Mouse (Mus musculus) limb, embryonic 10.5 days (tissue): ENCODE measurements around the gene Pdgfd. TPM values are rescaled to one million over a fixed set of nuclear protein-coding genes. Genes with fewer than 3 reads are reported as not detected.
A peak's percentile ranks its signal among the peaks of the same experiment; 100 is the strongest.
"Not testable (repeated sequence)": the region's sequence is repeated elsewhere in the genome, so short reads cannot be mapped to it uniquely, and the experiment has no call there.

ENCODE experiments used
- DNase-seq: peaks from one replicate; pipeline ENCODE4 v3.0.0-alpha.2; 2017; ENCODE audit warnings: low spot score
- H3K27ac ChIP-seq: fragments of 300-500 bp; sonication (generic); 2 replicates; pipeline ENCODE4 v1.5.1; 2016; ENCODE audit warnings: mild to moderate bottlenecking
- H3K27me3 ChIP-seq: fragments of 300-500 bp; sonication (generic); 2 replicates; pipeline ENCODE4 v1.6.1; 2016; ENCODE audit warnings: low read depth, mild to moderate bottlenecking; ENCODE audit not compliant: poor library complexity, severe bottlenecking
- H3K36me3 ChIP-seq: fragments of 300-500 bp; sonication (generic); 2 replicates; pipeline ENCODE4 v1.6.1; 2016; ENCODE audit warnings: mild to moderate bottlenecking, moderate library complexity
- H3K4me1 ChIP-seq: fragments of 300-500 bp; sonication (generic); 2 replicates; pipeline ENCODE4 v1.6.1; 2016
- H3K4me3 ChIP-seq: fragments of 300-500 bp; sonication (generic); 2 replicates; pipeline ENCODE4 v1.5.1; 2016; ENCODE audit warnings: mild to moderate bottlenecking, moderate library complexity
- H3K9me3 ChIP-seq: fragments of 300-500 bp; sonication (generic); replicated peaks from 2 replicates; pipeline ENCODE4 v1.6.1; 2016; ENCODE audit warnings: mild to moderate bottlenecking
- WGBS: fragments of 180-500 bp; shearing (Covaris S2); methylation state at CpG from one replicate; pipeline ENCODE4 v1.1.7; 2016; 5-methylcytosine and 5-hydroxymethylcytosine counted together
- polyA plus RNA-seq: library from polyadenylated mRNA; unstranded; fragments of >200 nt; fragmentation: Nextera tagmentation; extraction: Ambion mirVana; gene quantifications from 2 replicates; pipeline ENCODE4 v1.2.1, GENCODE M21; 2016

The Pdgfd gene
- polyA plus RNA-seq, result 1.7 and 3.2 TPM in 2 replicates

GRCm38 (mm10) chr9:6168391-6169037, at the start of gene Pdgfd:
Pdgfd (plus strand) TSS chr9:6168584.
- Histone ChIP-seq H3K27ac (peak within 1 kb of the TSS; percentile 77), H3K4me1 (peaks cover 9% of the 10 kb centered on the region), H3K9me3 (no peaks in the 10 kb centered on the region), H3K4me3 (peak within 1 kb of the TSS; percentile 56), H3K27me3 (no peaks in the 10 kb centered on the region), H3K36me3 (no peaks in the 10 kb centered on the region)
- WGBS, result 4% methylated on average over 32 of the region's 32 CpGs
- peak; percentile 83 for DNase-seq

- H3K36me3 ChIP-seq, result no peaks in the 10 kb centered on the region
- peak overlapping the region; percentile 56 for H3K4me3 ChIP-seq
- H3K4me1 ChIP-seq, result peaks cover 9% of the 10 kb centered on the region
- H3K27ac ChIP-seq, result peak overlapping the region; percentile 77; the same call in 1 of the 2 replicates
- WGBS, result 57% methylated on average over 3 of the region's 3 CpGs
- H3K27me3 ChIP-seq, result no peaks in the 10 kb centered on the region
- no peaks in the 10 kb centered on the region for H3K9me3 ChIP-seq
- peak; percentile 34 for DNase-seq
Observed at GRCm38 (mm10) chr9:6169038-6169431, 651 bp downstream of the Pdgfd start.

- no peaks in the 10 kb centered on the region for H3K27me3 ChIP-seq
- H3K4me3 ChIP-seq, result no peak overlapping the region
- H3K27ac ChIP-seq, result no peak overlapping the region
- DNase-seq, result no peak
- H3K4me1 ChIP-seq, result peaks cover 9% of the 10 kb centered on the region
- no peaks in the 10 kb centered on the region for H3K9me3 ChIP-seq
- WGBS, result 66% methylated on average over 9 of the region's 9 CpGs
- H3K36me3 ChIP-seq, result no peaks in the 10 kb centered on the region
Observed at GRCm38 (mm10) chr9:6170962-6171361, 2.6 kb downstream of the Pdgfd start.

- no peak for DNase-seq
- H3K27ac ChIP-seq, result no peak overlapping the region
- no peaks in the 10 kb centered on the region for H3K36me3 ChIP-seq
- 88% methylated on average over 1 of the region's 1 CpGs for WGBS
- H3K27me3 ChIP-seq, result no peaks in the 10 kb centered on the region
- H3K4me1 ChIP-seq, result peaks cover 5% of the 10 kb centered on the region; the same call in 1 of the 2 replicates
- no peak overlapping the region for H3K4me3 ChIP-seq
- H3K9me3 ChIP-seq, result no peaks in the 10 kb centered on the region
Observed at GRCm38 (mm10) chr9:6173276-6173675, 4.9 kb downstream of the Pdgfd start.

GRCm38 (mm10) chr9:6175731-6176130, 7.3 kb downstream of the Pdgfd start:
- H3K27ac ChIP-seq, result no peak overlapping the region
- H3K4me1 ChIP-seq, result no peaks in the 10 kb centered on the region
- H3K9me3 ChIP-seq, result no peaks in the 10 kb centered on the region
- H3K4me3 ChIP-seq, result no peak overlapping the region
- 93% methylated on average over 4 of the region's 4 CpGs for WGBS
- no peaks in the 10 kb centered on the region for H3K36me3 ChIP-seq
- DNase-seq, result no peak
- H3K27me3 ChIP-seq, result no peaks in the 10 kb centered on the region

GRCm38 (mm10) chr9:6182307-6182923, 14.0 kb downstream of the Pdgfd start:
- Histone ChIP-seq H3K36me3 (no peaks in the 10 kb centered on the region), H3K27ac (no peak overlapping the region), H3K4me1 (no peaks in the 10 kb centered on the region), H3K9me3 (no peaks in the 10 kb centered on the region), H3K4me3 (no peak overlapping the region), H3K27me3 (no peaks in the 10 kb centered on the region)
- DNase-seq, result no peak
- 93% methylated on average over 3 of the region's 3 CpGs for WGBS

GRCm38 (mm10) chr9:6187955-6188354, 19.6 kb downstream of the Pdgfd start:
- no peak overlapping the region for H3K4me3 ChIP-seq
- WGBS, result 56% methylated on average over 3 of the region's 3 CpGs
- H3K27me3 ChIP-seq, result no peaks in the 10 kb centered on the region
- H3K36me3 ChIP-seq, result no peaks in the 10 kb centered on the region
- no peaks in the 10 kb centered on the region for H3K9me3 ChIP-seq
- DNase-seq, result no peak
- no peaks in the 10 kb centered on the region for H3K4me1 ChIP-seq
- no peak overlapping the region for H3K27ac ChIP-seq

GRCm38 (mm10) chr9:6193352-6193751, 25.0 kb downstream of the Pdgfd start:
- H3K27me3 ChIP-seq, result no peaks in the 10 kb centered on the region
- H3K9me3 ChIP-seq, result no peaks in the 10 kb centered on the region
- WGBS, result 69% methylated on average over 1 of the region's 1 CpGs
- no peak overlapping the region for H3K27ac ChIP-seq
- H3K4me1 ChIP-seq, result no peaks in the 10 kb centered on the region
- no peaks in the 10 kb centered on the region for H3K36me3 ChIP-seq
- H3K4me3 ChIP-seq, result no peak overlapping the region
- DNase-seq, result no peak

GRCm38 (mm10) chr9:6212862-6213261, 44.5 kb downstream of the Pdgfd start:
- H3K27ac ChIP-seq, result no peak overlapping the region
- H3K4me1 ChIP-seq, result no peaks in the 10 kb centered on the region
- no peaks in the 10 kb centered on the region for H3K9me3 ChIP-seq
- H3K36me3 ChIP-seq, result no peaks in the 10 kb centered on the region
- H3K27me3 ChIP-seq, result no peaks in the 10 kb centered on the region
- WGBS, result 74% methylated on average over 5 of the region's 5 CpGs
- no peak overlapping the region for H3K4me3 ChIP-seq
- no peak for DNase-seq

- H3K27ac ChIP-seq, result no peak overlapping the region
- H3K36me3 ChIP-seq, result no peaks in the 10 kb centered on the region
- no peaks in the 10 kb centered on the region for H3K27me3 ChIP-seq
- H3K4me1 ChIP-seq, result no peaks in the 10 kb centered on the region
- WGBS, result 81% methylated on average over 1 of the region's 1 CpGs
- no peak for DNase-seq
- H3K4me3 ChIP-seq, result no peak overlapping the region
- no peaks in the 10 kb centered on the region for H3K9me3 ChIP-seq
Observed at GRCm38 (mm10) chr9:6217505-6217904, 49.1 kb downstream of the Pdgfd start.

- 100% methylated on average over 1 of the region's 1 CpGs for WGBS
- H3K27ac ChIP-seq, result not testable (repeated sequence)
Observed at GRCm38 (mm10) chr9:6235982-6236381, 67.6 kb downstream of the Pdgfd start.

GRCm38 (mm10) chr9:6250320-6250719, 81.9 kb downstream of the Pdgfd start:
- 45% methylated on average over 1 of the region's 1 CpGs for WGBS
- H3K36me3 ChIP-seq, result no peaks in the 10 kb centered on the region
- no peak for DNase-seq
- H3K9me3 ChIP-seq, result no peaks in the 10 kb centered on the region
- H3K27ac ChIP-seq, result no peak overlapping the region
- H3K4me3 ChIP-seq, result no peak overlapping the region
- no peaks in the 10 kb centered on the region for H3K4me1 ChIP-seq
- no peaks in the 10 kb centered on the region for H3K27me3 ChIP-seq

More at GRCm38 (mm10) chr9:6235982-6236381, 67.6 kb downstream of the Pdgfd start:
- DNase-seq, H3K4me3 ChIP-seq, H3K4me1 ChIP-seq, H3K27me3 ChIP-seq, H3K9me3 ChIP-seq, H3K36me3 ChIP-seq: not testable (repeated sequence)

GRCm38 (mm10) chr9:6251990-6252389, 83.6 kb downstream of the Pdgfd start:
- DNase-seq, result no peak
- H3K4me3 ChIP-seq, result no peak overlapping the region
- no peaks in the 10 kb centered on the region for H3K27me3 ChIP-seq
- no peaks in the 10 kb centered on the region for H3K4me1 ChIP-seq
- no peaks in the 10 kb centered on the region for H3K36me3 ChIP-seq
- no peak overlapping the region for H3K27ac ChIP-seq
- no peaks in the 10 kb centered on the region for H3K9me3 ChIP-seq
- WGBS, result 87% methylated on average over 2 of the region's 2 CpGs
